Mouse (Mus musculus): ENCODE data around the gene Clpp.
A peak's percentile ranks its signal among the peaks of the same experiment; 100 is the strongest.

Clpp gene

GRCm38 (mm10) chr17:56986105-56986805, 3.9 kb upstream of the Clpp start:
- no peak for DNase-seq (ENCODE audit: low spot score)

GRCm38 (mm10) chr17:56988441-56988840, 1.7 kb upstream of the Clpp start:
- no peak for DNase-seq (ENCODE audit: low spot score)

GRCm38 (mm10) chr17:56988921-56989430, 1.1 kb upstream of the Clpp start:
- DNase-seq (ENCODE audit: low spot score): no peak

- DNase-seq (ENCODE audit: low spot score): peak; percentile 77
These were observed 514 bp upstream of the Clpp start for GRCm38 (mm10) chr17:56989467-56990114.

GRCm38 (mm10) chr17:56990966-56991365, 861 bp downstream of the Clpp start:
- DNase-seq (ENCODE audit: low spot score): no peak

- DNase-seq (ENCODE audit: low spot score): no peak
These were observed 4.9 kb downstream of the Clpp start for GRCm38 (mm10) chr17:56995046-56995445.

- no peak for DNase-seq (ENCODE audit: low spot score)
These were observed 6.4 kb downstream of the Clpp start for GRCm38 (mm10) chr17:56996506-56996905.

GRCm38 (mm10) chr17:56997029-56997667, 7.0 kb downstream of the Clpp start, which contains the start of gene Alkbh7:
TSS of gene Alkbh7 (plus strand) at chr17:56997339.
- peak; percentile 94 for DNase-seq (ENCODE audit: low spot score)

- no peak for DNase-seq (ENCODE audit: low spot score)
These were observed 9.3 kb downstream of the Clpp start for GRCm38 (mm10) chr17:56999414-56999813.

- DNase-seq (ENCODE audit: low spot score): no peak
These were observed 10.0 kb downstream of the Clpp start, which contains the start of gene Pspn for GRCm38 (mm10) chr17:56999968-57000609. TSS of gene Pspn (minus strand) at chr17:57000018.

- no peak for DNase-seq (ENCODE audit: low spot score)
These were observed 11.1 kb downstream of the Clpp start for GRCm38 (mm10) chr17:57001228-57001627.

- DNase-seq (ENCODE audit: low spot score): no peak
These were observed 13.9 kb downstream of the Clpp start for GRCm38 (mm10) chr17:57003994-57004393.

GRCm38 (mm10) chr17:57007137-57007905, 17.2 kb downstream of the Clpp start:
- no peak for DNase-seq (ENCODE audit: low spot score)

- DNase-seq (ENCODE audit: low spot score): no peak
These were observed 20.8 kb downstream of the Clpp start for GRCm38 (mm10) chr17:57010911-57011235.

GRCm38 (mm10) chr17:57011236-57012141, 21.4 kb downstream of the Clpp start, which contains the start of the genes Gtf2f1 and Gm17949:
TSS of gene Gtf2f1 (minus strand) at chr17:57011288.
TSS of gene Gm17949 (plus strand) at chr17:57011469.
- peak; percentile 94 for DNase-seq (ENCODE audit: low spot score)

- no peak for DNase-seq (ENCODE audit: low spot score)
These were observed 22.2 kb downstream of the Clpp start for GRCm38 (mm10) chr17:57012245-57012795.

- DNase-seq (ENCODE audit: low spot score): no peak
These were observed 29.6 kb downstream of the Clpp start for GRCm38 (mm10) chr17:57019693-57020092.

GRCm38 (mm10) chr17:57020960-57021359, 30.9 kb downstream of the Clpp start:
- no peak for DNase-seq (ENCODE audit: low spot score)

GRCm38 (mm10) chr17:57027471-57027870, 37.4 kb downstream of the Clpp start:
- no peak for DNase-seq (ENCODE audit: low spot score)

- no peak for DNase-seq (ENCODE audit: low spot score)
These were observed 39.6 kb downstream of the Clpp start for GRCm38 (mm10) chr17:57029691-57030090.
